Mouse (Mus musculus) heart, postnatal 10 days (tissue): Measurements from ENCODE around the gene Vps4a. TPM values are rescaled to one million over a fixed set of nuclear protein-coding genes. Genes with fewer than 3 reads are reported as not detected.
A peak's percentile ranks its signal among the peaks of the same experiment; 100 is the strongest.

Experiments used
- DNase-seq, 2 experiments: peaks; one replicate each; pipeline ENCODE4 v3.0.0; 2021
- intact Hi-C: fragments of 180-260 bp; cut with DNase I; formaldehyde crosslinking; loops from one replicate; pipeline ENCODE4 v1.15.1; 2025
- total RNA-seq, 2 experiments: library from RNA; stranded (reverse); gene quantifications; 2 replicates each; pipeline ENCODE4 v1.2.3; 2021

The Vps4a gene
- total RNA-seq, 2 experiments from 2014 or later, result 59.8 to 61.4 TPM

DNA sequence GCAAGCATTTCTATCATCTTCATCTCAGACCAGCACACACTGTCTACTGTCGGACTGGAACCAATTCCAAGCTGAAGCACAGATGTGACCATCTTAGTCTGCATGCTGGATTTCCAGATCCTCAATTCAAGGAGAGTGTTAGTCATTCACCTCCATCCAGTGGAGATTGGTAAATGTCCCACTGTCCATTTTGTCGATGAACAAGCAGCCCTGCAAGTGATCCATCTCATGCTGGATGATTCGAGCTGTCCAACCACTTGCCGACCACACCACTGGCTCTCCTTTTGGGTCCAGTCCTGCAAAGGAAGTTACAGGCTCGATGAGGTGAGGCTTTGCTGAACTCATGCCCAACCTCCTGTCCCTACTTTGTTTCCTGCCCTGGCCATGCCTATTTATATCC, 16.0 kb downstream of the Vps4a start:
- DNase-seq, result peak; percentile 23 to 31
- intact Hi-C loops, result no loop called here

DNA sequence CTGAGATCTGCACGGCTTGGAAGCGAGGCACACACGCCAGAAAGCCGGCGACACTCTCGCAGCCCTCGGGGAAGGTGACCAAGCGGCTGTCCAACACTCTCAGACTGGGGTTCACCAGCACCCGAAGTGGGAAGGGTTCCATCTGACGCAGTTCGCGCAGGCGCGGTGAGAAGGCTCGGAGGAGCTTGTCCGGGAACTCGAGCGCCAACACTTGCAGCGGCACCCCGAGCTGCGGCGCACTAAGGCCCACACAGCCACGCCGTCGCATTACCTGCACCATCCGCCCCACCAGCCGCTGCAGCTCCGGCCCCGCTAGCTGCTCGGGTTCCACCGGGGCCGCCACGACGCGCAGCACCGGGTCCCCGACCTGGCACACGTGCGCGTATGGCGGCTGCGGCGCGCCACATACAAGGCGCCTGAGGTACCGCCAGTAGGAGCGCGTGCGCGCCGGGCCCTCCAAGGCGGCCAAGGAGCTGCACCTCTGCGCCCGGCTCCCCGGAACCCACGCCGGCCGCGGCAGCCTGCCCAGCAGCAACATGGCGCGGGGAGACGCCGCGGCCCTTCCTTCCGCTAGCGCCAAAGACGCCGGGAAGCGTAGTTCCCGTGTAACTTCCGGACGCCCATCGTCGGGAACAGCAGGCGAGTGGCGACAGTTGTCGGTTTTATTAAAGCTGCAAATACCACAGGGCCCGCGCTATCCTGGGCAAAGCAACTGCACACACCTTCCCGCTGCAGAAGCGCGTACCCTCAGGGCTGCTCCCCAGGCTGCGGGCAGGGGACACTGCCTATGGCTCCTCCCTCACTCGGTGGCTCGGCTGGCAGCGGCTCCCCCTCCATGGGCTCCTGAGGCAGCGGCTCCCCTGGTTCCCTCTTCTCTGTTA, 17.3 kb downstream of the Vps4a start, which contains the start of gene Pdf:
TSS of gene Pdf (minus strand) at position 554 of the 881 bp plus-strand sequence.
- intact Hi-C loops, result loop anchor here (2.0 kb wide), 1 partner anchor 18 kb away; the partner anchor contains the start of gene Vps4a
- DNase-seq, result peak; percentile 87

DNA sequence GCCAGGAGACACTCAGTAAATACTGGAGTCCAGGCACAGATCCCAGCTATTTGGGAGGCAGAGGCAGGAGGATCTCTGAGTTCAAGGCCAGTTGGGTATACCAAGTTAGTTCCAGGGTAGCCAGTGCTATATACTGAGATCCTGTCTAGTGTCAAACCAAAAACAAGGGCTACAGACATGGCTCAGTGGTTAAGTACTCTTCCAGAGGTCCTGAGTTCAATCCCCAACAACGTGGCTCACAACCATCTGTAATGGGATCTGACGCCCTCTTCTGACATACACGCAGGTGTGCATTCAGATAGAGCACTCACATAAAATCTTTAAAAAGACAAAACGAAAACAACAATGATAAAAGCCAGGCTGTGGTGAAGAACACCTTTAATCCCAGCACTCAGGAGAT, 18.5 kb downstream of the Vps4a start:
- intact Hi-C loops, result loop anchor here (2.0 kb wide), 1 partner anchor 19 kb away; the partner anchor contains the start of gene Vps4a

GRCm38 (mm10) chr8:107052046-107052445, 21.0 kb downstream of the Vps4a start:
- intact Hi-C loops, result no loop called here
- no peak for DNase-seq

More for the DNA sequence above, 18.5 kb downstream of the Vps4a start:
- DNase-seq, result no peak

DNA sequence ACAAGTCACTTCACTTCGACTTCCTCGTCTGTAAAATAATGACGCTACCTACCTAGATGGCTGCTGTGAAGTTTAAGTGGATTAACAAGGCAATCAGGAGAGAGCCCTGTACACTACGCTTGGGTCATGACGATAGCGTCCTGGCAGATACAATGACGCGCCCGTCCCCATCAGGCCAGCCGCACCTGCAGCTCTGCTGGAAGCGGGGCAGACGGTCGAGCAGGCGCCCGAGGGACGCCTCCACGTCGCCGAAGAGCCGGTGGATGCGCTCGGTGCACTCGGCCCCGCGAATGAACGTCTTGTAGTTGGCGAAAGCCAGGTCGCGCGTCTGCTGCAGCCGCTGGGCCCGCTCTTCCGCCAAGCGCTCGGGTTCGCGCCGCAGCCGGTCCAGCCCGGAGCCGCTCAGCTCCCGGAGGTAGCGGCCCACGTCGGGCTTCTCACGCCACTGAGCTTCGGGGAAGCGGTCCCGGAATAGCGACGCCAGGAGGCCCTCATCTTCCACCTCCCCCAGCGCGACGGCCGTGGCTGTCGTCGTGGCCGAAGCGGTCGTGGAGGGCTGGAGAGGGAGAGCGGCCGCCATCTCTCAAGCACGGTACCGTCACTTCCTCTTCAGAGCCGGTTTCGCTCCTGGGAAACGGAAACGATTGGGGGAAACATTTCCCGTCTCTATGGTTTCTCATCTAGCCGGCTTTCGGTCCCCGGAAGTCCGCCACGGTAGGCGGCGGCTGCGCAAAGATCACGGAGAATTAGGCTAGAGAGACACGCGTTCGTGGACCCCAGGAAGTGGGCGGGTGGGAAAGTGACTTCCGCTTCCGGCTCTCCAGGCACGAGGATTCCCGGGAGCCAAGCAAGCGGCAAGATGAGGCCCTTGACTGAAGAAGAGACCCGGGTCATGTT, 25.3 kb downstream of the Vps4a start, which contains the start of the genes Cog8 and Nip7:
TSS of gene Cog8 (minus strand) at position 614 of the 897 bp plus-strand sequence.
TSS of gene Nip7 (plus strand) at position 802 of the 897 bp plus-strand sequence.
- intact Hi-C loops, result no loop called here
- DNase-seq, result peak; percentile 98

DNA sequence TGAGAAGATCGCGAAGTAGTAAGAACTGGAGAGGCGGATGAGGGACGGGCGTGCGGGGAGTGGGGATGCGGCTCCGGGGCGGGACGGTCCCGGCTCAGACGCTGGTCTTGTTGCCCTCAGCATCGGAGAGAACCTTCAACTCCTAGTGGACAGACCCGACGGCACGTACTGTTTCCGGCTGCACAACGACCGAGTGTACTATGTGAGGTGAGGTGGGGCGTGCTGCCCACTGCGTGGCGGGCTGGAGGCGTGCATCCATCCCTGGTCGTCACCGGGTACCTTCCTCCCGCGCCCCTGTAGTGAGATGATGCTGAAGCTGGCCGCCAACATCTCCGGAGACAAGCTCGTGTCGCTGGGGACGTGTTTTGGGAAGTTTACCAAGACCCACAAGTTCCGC, 25.9 kb downstream of the Vps4a start:
- no peak for DNase-seq
- intact Hi-C loops, result no loop called here

- no peak for DNase-seq
- intact Hi-C loops, result no loop called here
Measured at GRCm38 (mm10) chr8:107062613-107063012, 31.6 kb downstream of the Vps4a start.

DNA sequence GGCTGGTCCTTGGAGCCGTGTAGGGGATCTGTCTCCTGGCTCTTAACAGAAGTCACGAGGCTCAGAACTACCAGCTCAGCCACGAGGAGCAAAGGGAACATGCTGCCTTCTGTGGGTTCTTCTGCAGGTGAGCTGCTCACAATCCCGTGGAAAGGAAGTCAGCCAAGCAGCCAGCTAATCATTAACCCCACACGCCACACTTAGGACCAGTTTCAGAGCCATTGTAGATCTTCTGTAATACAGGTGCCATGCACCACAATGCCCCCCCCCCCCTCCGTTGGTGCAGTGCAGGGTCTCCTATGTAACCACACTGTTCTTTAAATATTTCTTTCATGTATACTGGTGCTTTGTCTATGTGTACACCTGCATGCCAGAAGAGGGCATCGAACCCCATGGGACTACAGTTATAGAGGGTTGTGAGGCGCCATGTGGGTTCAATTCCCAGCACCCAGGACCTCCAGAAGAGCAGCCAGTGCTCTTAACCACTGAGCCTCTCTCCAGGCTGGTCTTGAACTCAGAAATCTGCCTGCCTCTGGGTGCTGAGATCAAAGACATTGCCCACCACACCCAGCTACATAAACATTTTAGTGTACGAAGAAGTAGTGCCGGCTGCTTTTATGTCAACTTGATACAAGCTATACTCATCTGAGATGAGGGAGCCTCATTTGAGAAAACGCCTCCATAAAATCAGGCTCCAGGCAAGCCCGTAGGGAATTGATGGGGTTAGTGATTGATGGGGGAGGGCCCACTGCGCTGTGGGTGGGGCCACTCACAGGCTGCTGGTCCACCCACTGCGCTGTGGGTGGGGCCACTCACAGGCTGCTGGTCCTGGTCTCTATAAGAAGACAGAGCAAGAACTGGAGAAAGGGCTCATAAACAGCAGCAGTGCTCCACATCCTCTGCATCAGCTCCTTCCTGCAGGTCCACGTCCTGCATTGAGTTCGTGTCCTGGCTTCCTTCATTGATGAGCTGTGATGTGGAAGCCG, 34.8 kb downstream of the Vps4a start, which contains the start of gene Tmed6:
TSS of gene Tmed6 (minus strand) at position 134 of the 986 bp plus-strand sequence.
- no peak for DNase-seq
- intact Hi-C loops, result no loop called here

DNA sequence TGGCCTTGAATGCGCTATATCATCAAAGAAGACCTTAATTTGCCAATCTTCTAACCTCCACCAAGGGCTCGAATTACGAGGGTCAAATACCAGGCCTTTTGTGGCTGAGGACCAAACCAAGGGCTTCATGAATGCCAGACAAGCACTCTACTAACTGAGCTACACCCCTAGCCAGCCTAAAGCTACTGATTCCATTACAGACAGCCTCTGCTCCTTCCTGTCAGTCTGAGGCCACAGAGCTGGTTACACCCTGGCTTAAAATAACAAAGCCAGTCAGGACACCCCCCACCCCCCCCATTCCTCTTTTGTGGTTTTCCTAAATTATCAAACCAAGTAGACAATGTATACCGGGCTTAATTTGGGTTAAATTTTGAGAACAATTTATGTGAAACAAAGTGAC, 42.7 kb downstream of the Vps4a start:
- intact Hi-C loops, result no loop called here
- DNase-seq, result no peak

- intact Hi-C loops, result no loop called here
- no peak for DNase-seq
Measured at GRCm38 (mm10) chr8:107074128-107074527, 43.1 kb downstream of the Vps4a start.

- intact Hi-C loops, result no loop called here
- peak; percentile 37 to 46 for DNase-seq
Measured at GRCm38 (mm10) chr8:107076239-107076888, 45.3 kb downstream of the Vps4a start.

DNA sequence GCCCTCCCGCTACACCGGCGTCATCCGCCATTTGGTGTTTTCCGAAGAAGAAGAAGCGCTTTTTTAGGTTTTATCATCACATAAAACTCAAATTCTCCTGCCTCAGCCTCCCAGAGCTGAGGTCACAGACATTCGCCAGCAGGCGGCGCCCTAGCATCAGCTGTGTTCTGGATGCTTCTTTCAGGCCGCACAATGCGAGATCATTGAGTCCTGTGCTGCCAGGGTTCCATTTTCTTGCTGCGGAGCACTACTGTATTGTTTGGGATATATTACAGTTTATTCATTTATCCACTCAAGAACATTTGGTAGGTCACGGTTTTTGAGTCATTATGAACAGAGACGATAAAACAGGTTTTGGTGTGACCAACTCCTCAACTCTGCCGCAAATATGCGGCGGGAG, 54.3 kb downstream of the Vps4a start:
- intact Hi-C loops, result no loop called here
- no peak for DNase-seq

DNA sequence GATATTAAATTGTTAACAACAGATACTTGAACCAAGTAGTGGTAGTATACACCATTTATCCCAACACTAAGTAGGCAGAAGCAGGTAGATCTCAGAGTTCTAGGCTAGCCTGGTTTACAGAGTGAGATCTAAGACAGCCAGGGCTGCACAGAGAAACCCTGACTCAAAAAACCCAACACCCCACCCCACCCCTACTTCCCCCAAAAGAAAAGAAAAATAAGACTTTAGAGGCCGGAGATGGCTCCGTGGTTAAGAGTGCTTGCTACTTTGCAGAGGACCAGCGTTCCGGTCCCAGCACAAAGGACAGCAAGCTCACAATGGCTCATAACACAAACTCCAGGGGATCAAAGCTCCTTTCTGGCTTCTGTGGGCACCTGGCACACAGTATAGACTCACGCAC, 55.0 kb downstream of the Vps4a start:
- no peak for DNase-seq
- intact Hi-C loops, result no loop called here

DNA sequence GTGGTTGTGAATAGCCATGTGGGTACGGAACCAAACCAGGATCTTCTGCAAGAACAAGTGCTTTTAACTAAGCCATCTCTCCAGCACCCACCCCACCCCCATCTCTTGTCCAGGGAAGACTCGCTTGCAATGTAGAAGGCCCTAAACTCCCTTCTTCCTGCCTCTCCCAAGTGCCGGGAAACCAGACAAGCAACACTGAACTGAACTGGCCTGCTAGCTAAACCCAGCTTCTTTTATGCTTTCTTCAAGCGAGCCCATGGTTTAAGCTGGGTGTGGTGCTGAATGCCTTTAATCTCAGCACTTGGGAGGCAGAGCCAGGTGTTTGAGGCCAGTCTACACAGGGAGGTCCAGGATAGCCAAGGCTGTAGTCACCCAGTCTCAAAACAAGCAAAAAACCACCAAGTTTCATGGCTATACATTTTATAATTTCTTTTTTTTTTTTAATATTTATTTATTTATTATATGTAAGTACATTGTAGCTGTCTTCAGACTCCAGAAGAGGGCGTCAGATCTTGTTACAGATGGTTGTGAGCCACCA, 57.6 kb downstream of the Vps4a start:
- DNase-seq, result no peak

DNA sequence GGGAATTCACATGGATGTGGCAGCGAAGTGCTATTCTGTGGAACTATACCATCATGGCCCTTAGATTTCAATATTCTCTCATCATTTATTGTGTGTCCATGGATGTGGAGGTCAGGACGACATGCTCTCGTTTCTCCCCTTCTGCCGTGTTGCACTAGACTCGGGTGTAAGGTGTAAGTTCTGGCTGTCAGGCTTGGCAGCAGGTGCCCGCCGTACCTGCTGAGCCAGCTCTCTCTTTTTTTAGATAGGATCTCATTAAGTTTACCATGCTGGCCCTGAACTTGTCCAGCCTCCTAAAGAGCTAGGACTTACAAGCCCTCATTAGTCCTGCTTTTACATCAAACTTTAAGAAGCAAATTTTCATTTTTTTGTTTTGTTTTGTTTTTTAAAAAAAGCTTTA, 59.5 kb downstream of the Vps4a start:
- intact Hi-C loops, result no loop called here
- DNase-seq, result no peak

More for the DNA sequence above, 57.6 kb downstream of the Vps4a start:
- intact Hi-C loops, result no loop called here
